ENCODE assay signal across 19 mouse cellular contexts in genomic region chr2:104172695-104173348, GRCm38 (mm10). TPM values are rescaled to one million over a fixed set of nuclear protein-coding genes. Genes with fewer than 3 reads are reported as not detected.
DNase-seq lines count a peak whose midpoint lies in the region; ATAC-seq and TF ChIP-seq lines count a peak whose summit lies in the region.
"Had no signal": no experiment of that assay in that cellular context is flagged by ENCODE, and none has a peak within 500 bp of the region (broad histone marks: within the 10 kb centered on the region; RNA-seq: fewer than 3 reads in every experiment).

No protein-coding gene starts in this region.

- H3K27me3 ChIP-seq in MEL (ENCODE audit: control insufficient read depth in 1 of 2, insufficient read depth in 2 of 2, low read length in 2 of 2): no peaks in the 10 kb centered on the region
- no peaks in the 10 kb centered on the region for H3K27me3 ChIP-seq in intestine, postnatal 0 days (replicated peaks; ENCODE audit: control insufficient read depth, insufficient read depth, low read length)
- H3K27me3 ChIP-seq: embryonic facial prominence, embryonic 12.5 days had no signal

- peak; percentile 85 to 90 for TF ChIP-seq EP300 in MEL (IDR thresholded peaks at IDR 0.05; ENCODE audit: low read depth in 1 of 2, low read length in 2 of 2)

- no peaks in the 10 kb centered on the region for H3K79me2 ChIP-seq in MEL (ENCODE audit: control insufficient read depth, insufficient read depth, low read length, poor library complexity)

- H3K27ac ChIP-seq in layer of hippocampus, adult 2 months: peak overlapping the region; percentile 44; the same call in 1 of the 2 replicates
- peak overlapping the region; percentile 94 for H3K27ac ChIP-seq in MEL (ENCODE audit: control insufficient read depth, low read depth, low read length)
- H3K27ac ChIP-seq in intestine, postnatal 0 days (ENCODE audit: low read depth, low read length): no peak overlapping the region
- H3K27ac ChIP-seq: embryonic facial prominence, embryonic 12.5 days had no signal

- DNase-seq in layer of hippocampus, adult 2 months (ENCODE audit: low spot score in 2 of 2): no peak
- DNase-seq in layer of hippocampus, adult 9-10 months (ENCODE audit: low spot score): no peak
- peak; percentile 90 for DNase-seq in CD4-positive helper T cell, adult 2 months (ENCODE audit: low read depth, low spot score)
- DNase-seq in MEL (ENCODE audit: low read depth, low spot score): peak; percentile 89
- DNase-seq in urinary bladder, postnatal 25 days (ENCODE audit: low spot score): no peak
- DNase-seq: adrenal gland, adult 8-10 months; cerebellum, adult 9-11 months; kidney, adult 18-20 months; kidney, postnatal 4 days; lung, adult 18-20 months; right cerebral cortex, postnatal 14 days had no signal

- no peak overlapping the region for H3K4me2 ChIP-seq in intestine, postnatal 0 days (replicated peaks; ENCODE audit: low read depth)
- H3K4me2 ChIP-seq: embryonic facial prominence, embryonic 12.5 days; heart, embryonic 11.5 days had no signal

- peak in 1 of 2 experiments; percentile 59; a peak in 2 of 4 replicates for TF ChIP-seq POLR2A in MEL (IDR thresholded peaks at IDR 0.05; ENCODE audit: control insufficient read depth in 1 of 2, insufficient read depth in 1 of 2, low read depth in 1 of 2, low read length in 2 of 2, poor library complexity in 1 of 2)

- WGBS in intestine, postnatal 0 days: 66% methylated on average over 11 of the region's 11 CpGs

- TF ChIP-seq CTCF in layer of hippocampus, adult 2 months (conservative IDR thresholded peaks at IDR 0.05): no peak
- TF ChIP-seq CTCF in MEL (IDR thresholded peaks at IDR 0.05 in 2 of 3, conservative IDR thresholded peaks at IDR 0.05 in 1 of 3; ENCODE audit: control insufficient read depth in 1 of 3, insufficient read depth in 1 of 3, low read depth in 2 of 3, low read length in 3 of 3, poor library complexity in 1 of 3, severe bottlenecking in 1 of 3): no peak; a peak in 1 of 6 replicates
- TF ChIP-seq CTCF in intestine, postnatal 0 days (IDR thresholded peaks at IDR 0.05; ENCODE audit: low read depth): no peak

- H3K4me3 ChIP-seq in layer of hippocampus, adult 2 months: no peak overlapping the region
- peak overlapping the region; percentile 52 to 71 for H3K4me3 ChIP-seq in MEL (ENCODE audit: control insufficient read depth in 1 of 2, insufficient read depth in 1 of 2, low read depth in 2 of 2, low read length in 2 of 2)
- H3K4me3 ChIP-seq in intestine, postnatal 0 days (ENCODE audit: low read depth, low read length): no peak overlapping the region
- H3K4me3 ChIP-seq: embryonic facial prominence, embryonic 12.5 days had no signal

- peak overlapping the region; percentile 59 for H3K9ac ChIP-seq in MEL (ENCODE audit: control insufficient read depth, low read depth, low read length, poor library complexity, severe bottlenecking)
- H3K9ac ChIP-seq in intestine, postnatal 0 days (ENCODE audit: low read depth, low read length): no peak overlapping the region
- H3K9ac ChIP-seq: embryonic facial prominence, embryonic 12.5 days had no signal

- 0 out of 2 replicates have a peak, but pooled peaks have one; percentile 3 for ATAC-seq in megakaryocyte progenitor cell, adult 5-6 weeks (replicated peaks; ENCODE audit: poor library complexity)
- no peak for ATAC-seq in intestine, postnatal 0 days
- ATAC-seq in granulocyte monocyte progenitor cell, adult 5-6 weeks (replicated peaks; ENCODE audit: poor library complexity, severe bottlenecking): no peak

- TF ChIP-seq RAD21 in MEL (IDR thresholded peaks at IDR 0.05; ENCODE audit: low read depth, low read length): no peak

- H3K36me3 ChIP-seq in MEL (ENCODE audit: control insufficient read depth in 1 of 2, insufficient read depth in 2 of 2, low read length in 2 of 2): peaks cover 0 to 23% of the 10 kb centered on the region in 2 experiments; a peak in 2 of 4 replicates
- no peaks in the 10 kb centered on the region for H3K36me3 ChIP-seq in intestine, postnatal 0 days (ENCODE audit: control insufficient read depth, insufficient read depth)
- H3K36me3 ChIP-seq: embryonic facial prominence, embryonic 12.5 days had no signal

- H3K4me1 ChIP-seq in MEL (ENCODE audit: control insufficient read depth in 1 of 2, insufficient read depth in 2 of 2, low read length in 2 of 2): peaks cover 17 to 30% of the 10 kb centered on the region in 2 experiments
- no peaks in the 10 kb centered on the region; the same call in 1 of the 2 replicates for H3K4me1 ChIP-seq in intestine, postnatal 0 days (replicated peaks; ENCODE audit: control insufficient read depth, insufficient read depth, low read length)

- no peaks in the 10 kb centered on the region for H3K9me3 ChIP-seq in MEL (replicated peaks; ENCODE audit: insufficient read depth, low read length)
- no peaks in the 10 kb centered on the region for H3K9me3 ChIP-seq in intestine, postnatal 0 days (ENCODE audit: control insufficient read depth)
- H3K9me3 ChIP-seq: embryonic facial prominence, embryonic 12.5 days had no signal

TF ChIP-seq in MEL, 35 proteins besides CTCF, POLR2A, EP300 and RAD21:
- no peak for TF ChIP-seq USF2 (IDR thresholded peaks at IDR 0.05; ENCODE audit: borderline replicate concordance in 1 of 2, insufficient read depth in 1 of 2, low read depth in 1 of 2, low read length in 2 of 2)
- no peak for TF ChIP-seq MAFK (IDR thresholded peaks at IDR 0.05; ENCODE audit: borderline replicate concordance, low read depth, low read length)
- TF ChIP-seq ZMIZ1 (IDR thresholded peaks at IDR 0.05; ENCODE audit: low read depth, low read length): no peak
- TF ChIP-seq GATA1 (IDR thresholded peaks at IDR 0.05; ENCODE audit: low read depth, low read length): peak; percentile 59
- TF ChIP-seq RCOR1 (IDR thresholded peaks at IDR 0.05; ENCODE audit: low read depth, low read length): peak; percentile 84
- peak; percentile 94 for TF ChIP-seq MAZ (IDR thresholded peaks at IDR 0.05; ENCODE audit: low read depth, low read length)
- no peak for TF ChIP-seq MYB (IDR thresholded peaks at IDR 0.05; ENCODE audit: low read depth, low read length)
- no peak for TF ChIP-seq KAT2A (conservative IDR thresholded peaks at IDR 0.05; ENCODE audit: low read depth, low read length)
- peak; percentile 76; the same call in 1 of the 2 replicates for TF ChIP-seq ETS1 (IDR thresholded peaks at IDR 0.05; ENCODE audit: low read depth, low read length)
- TF ChIP-seq ZKSCAN1 (IDR thresholded peaks at IDR 0.05; ENCODE audit: low read depth, low read length): no peak
- TF ChIP-seq TCF12 (IDR thresholded peaks at IDR 0.05; ENCODE audit: low read depth, low read length): peak; percentile 82
- no peak; the same call in 1 of the 2 replicates for TF ChIP-seq POLR2AphosphoS2 (IDR thresholded peaks at IDR 0.05; ENCODE audit: low read length)
- peak; percentile 80 for TF ChIP-seq TBP (IDR thresholded peaks at IDR 0.05; ENCODE audit: low read depth, low read length)
- peak; percentile 41; the same call in 1 of the 2 replicates for TF ChIP-seq NELFE (IDR thresholded peaks at IDR 0.05; ENCODE audit: low read depth, low read length)
- no peak for TF ChIP-seq MEF2A (IDR thresholded peaks at IDR 0.05; ENCODE audit: extremely low read depth, insufficient replicate concordance, low read depth, low read length, poor library complexity, severe bottlenecking)
- TF ChIP-seq NRF1 (IDR thresholded peaks at IDR 0.05; ENCODE audit: insufficient read depth, low read depth, low read length, poor library complexity, severe bottlenecking): no peak
- peak; percentile 75; the same call in 1 of the 2 replicates for TF ChIP-seq SIN3A (IDR thresholded peaks at IDR 0.05; ENCODE audit: low read length)
- no peak for TF ChIP-seq USF1 (IDR thresholded peaks at IDR 0.05; ENCODE audit: low read depth, low read length)
- peak; percentile 59 for TF ChIP-seq MXI1 (IDR thresholded peaks at IDR 0.05; ENCODE audit: low read depth, low read length)
- TF ChIP-seq CHD2 (IDR thresholded peaks at IDR 0.05; ENCODE audit: low read length): no peak
- 0 out of 2 replicates have a peak, but pooled peaks have one; percentile 14 for TF ChIP-seq MAX (IDR thresholded peaks at IDR 0.05; ENCODE audit: low read length)
- peak; percentile 82 for TF ChIP-seq ELF1 (IDR thresholded peaks at IDR 0.05; ENCODE audit: low read depth, low read length)
- no peak for TF ChIP-seq ZNF384 (IDR thresholded peaks at IDR 0.05; ENCODE audit: low read depth, low read length)
- peak; percentile 58; the same call in 1 of the 2 replicates for TF ChIP-seq MYC (IDR thresholded peaks at IDR 0.05; ENCODE audit: low read depth, low read length)
- TF ChIP-seq ZC3H11A (IDR thresholded peaks at IDR 0.05; ENCODE audit: low read depth, low read length): 0 out of 2 replicates have a peak, but pooled peaks have one; percentile 14
- TF ChIP-seq HCFC1 (IDR thresholded peaks at IDR 0.05; ENCODE audit: low read depth, low read length): no peak; the same call in 1 of the 2 replicates
- no peak for TF ChIP-seq JUND (IDR thresholded peaks at IDR 0.05; ENCODE audit: low read depth, low read length)
- peak; percentile 64 for TF ChIP-seq TAL1 (IDR thresholded peaks at IDR 0.05; ENCODE audit: low read length)
- TF ChIP-seq BHLHE40 (IDR thresholded peaks at IDR 0.05; ENCODE audit: borderline replicate concordance, low read depth, low read length): peak; percentile 75
- TF ChIP-seq E2F4 (IDR thresholded peaks at IDR 0.05; ENCODE audit: borderline replicate concordance, low read depth, low read length): no peak
- peak; percentile 27 for TF ChIP-seq SMC3 (IDR thresholded peaks at IDR 0.05; ENCODE audit: low read depth, low read length)

RNA-seq across cellular contexts. Expression of gene A930018P22Rik, which starts 50.3 kb away (rescaled TPM):
- not detected for total RNA-seq in layer of hippocampus, adult 2 months (2021)
- total RNA-seq in MEL (2012; rRNA removed): not detected in 2 replicates
- polyA plus RNA-seq in MEL (2012; ENCODE audit: insufficient read depth in 1 of 2, insufficient read length in 2 of 2, low read depth in 1 of 2, low replicate concordance in 2 of 2, missing spikeins in 1 of 2): not detected
- total RNA-seq in megakaryocyte progenitor cell, adult 5-6 weeks (2015): not detected in 2 replicates
- total RNA-seq in megakaryocyte progenitor cell, adult 5-6 weeks (2017): not detected in 2 replicates
- polyA plus RNA-seq in intestine, postnatal 0 days (2015; fragmentation: Nextera tagmentation; extraction: Ambion mirVana): 0.48 and 0.88 TPM in 2 replicates
- not detected in 2 replicates for total RNA-seq in granulocyte monocyte progenitor cell, adult 5-6 weeks (2014; fragmentation: Nextera tagmentation)
- not detected in 2 replicates for total RNA-seq in granulocyte monocyte progenitor cell, adult 5-6 weeks (2017)
- total RNA-seq: hematopoietic stem cell, adult 5-6 weeks; left cerebral cortex, adult 8-10 months had no signal
- polyA plus RNA-seq: embryonic facial prominence, embryonic 12.5 days; stomach, embryonic 14.5 days had no signal

Comparison
In these comparisons a context has a peak if more than half of its experiments do, and no peak if none do; other contexts are left out.
1. DNase-seq: peak in CD4-positive helper T cell, adult 2 months (single experiment) and MEL (single experiment); none in layer of hippocampus, adult 2 months (0 of 2), layer of hippocampus, adult 9-10 months (single experiment) and urinary bladder, postnatal 25 days (single experiment).
2. H3K4me3 ChIP-seq: peak in MEL (2 of 2); none in layer of hippocampus, adult 2 months (single experiment) and intestine, postnatal 0 days (single experiment).